19 mouse cellular contexts compared by ENCODE assay signal in the genomic region with DNA sequence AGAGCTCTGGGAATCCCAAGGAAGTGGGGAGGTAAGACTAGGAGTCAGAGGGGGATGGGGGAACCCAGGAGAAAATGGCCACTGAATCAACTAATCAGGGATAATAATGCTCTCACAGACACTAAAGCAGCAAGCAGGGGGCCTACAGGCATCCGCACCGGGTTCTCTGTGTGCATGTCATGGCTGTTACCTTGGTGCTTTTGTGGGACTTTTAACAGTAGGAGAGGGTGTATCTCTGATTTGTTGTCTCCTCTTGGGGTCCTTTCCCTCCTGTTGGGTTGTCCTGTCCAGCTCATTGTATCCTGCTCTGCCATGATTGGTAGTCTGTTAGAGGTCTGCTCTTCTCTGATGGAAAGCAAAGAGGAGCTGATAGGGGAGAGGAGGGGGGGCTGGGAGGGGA. TPM values are rescaled to one million over a fixed set of nuclear protein-coding genes. Genes with fewer than 3 reads are reported as not detected.
DNase-seq lines count a peak whose midpoint lies in the region; ATAC-seq lines count a peak whose summit lies in the region.
"Had no signal": no experiment of that assay in that cellular context is flagged by ENCODE, and none has a peak within 500 bp of the region (broad histone marks: within the 10 kb centered on the region; RNA-seq: fewer than 3 reads in every experiment).

No protein-coding gene starts in this region.

- no peaks in the 10 kb centered on the region for H3K4me1 ChIP-seq in forebrain, embryonic 11.5 days (replicated peaks; ENCODE audit: control insufficient read depth, insufficient read depth, low read length)
- 0 out of 2 replicates have a peak, but pooled peaks cover 3% of the 10 kb centered on the region for H3K4me1 ChIP-seq in forebrain, embryonic 16.5 days (replicated peaks; ENCODE audit: control insufficient read depth, insufficient read depth, low read length)
- peaks cover 3% of the 10 kb centered on the region; the same call in 1 of the 2 replicates for H3K4me1 ChIP-seq in midbrain, embryonic 11.5 days (ENCODE audit: control insufficient read depth, insufficient read depth, low read length)
- H3K4me1 ChIP-seq in midbrain, embryonic 15.5 days = no peaks in the 10 kb centered on the region
- peaks cover 9% of the 10 kb centered on the region for H3K4me1 ChIP-seq in hindbrain, embryonic 13.5 days (replicated peaks)
- H3K4me1 ChIP-seq: stomach, embryonic 15.5 days had no signal

- no peaks in the 10 kb centered on the region for H3K9me3 ChIP-seq in forebrain, embryonic 11.5 days (ENCODE audit: control insufficient read depth, low read length)
- H3K9me3 ChIP-seq in forebrain, embryonic 16.5 days (ENCODE audit: control insufficient read depth, low read length) = no peaks in the 10 kb centered on the region
- no peaks in the 10 kb centered on the region for H3K9me3 ChIP-seq in midbrain, embryonic 11.5 days (ENCODE audit: control insufficient read depth, low read length)
- H3K9me3 ChIP-seq in midbrain, embryonic 15.5 days = no peaks in the 10 kb centered on the region
- no peaks in the 10 kb centered on the region for H3K9me3 ChIP-seq in hindbrain, embryonic 13.5 days
- H3K9me3 ChIP-seq: embryonic facial prominence, embryonic 13.5 days; stomach, embryonic 15.5 days had no signal

- 15% methylated on average over 2 of the region's 2 CpGs for WGBS in forebrain, embryonic 11.5 days
- 18% methylated on average over 2 of the region's 2 CpGs for WGBS in forebrain, embryonic 16.5 days
- 7% methylated on average over 2 of the region's 2 CpGs for WGBS in midbrain, embryonic 11.5 days
- WGBS in midbrain, embryonic 15.5 days = 14% methylated on average over 2 of the region's 2 CpGs
- WGBS in hindbrain, embryonic 13.5 days = 17% methylated on average over 2 of the region's 2 CpGs

- H3K4me2 ChIP-seq in forebrain, embryonic 11.5 days (ENCODE audit: low read depth, low read length, severe bottlenecking) = no peak overlapping the region
- no peak overlapping the region for H3K4me2 ChIP-seq in forebrain, embryonic 16.5 days (ENCODE audit: low read length)
- no peak overlapping the region for H3K4me2 ChIP-seq in midbrain, embryonic 11.5 days
- H3K4me2 ChIP-seq in midbrain, embryonic 15.5 days = no peak overlapping the region
- H3K4me2 ChIP-seq in hindbrain, embryonic 13.5 days = no peak overlapping the region
- H3K4me2 ChIP-seq: embryonic facial prominence, embryonic 13.5 days; stomach, embryonic 15.5 days had no signal

- H3K27ac ChIP-seq in forebrain, embryonic 11.5 days (ENCODE audit: low read depth, low read length) = no peak overlapping the region
- no peak overlapping the region for H3K27ac ChIP-seq in forebrain, embryonic 16.5 days (ENCODE audit: low read length)
- no peak overlapping the region for H3K27ac ChIP-seq in midbrain, embryonic 11.5 days (ENCODE audit: low read depth, low read length)
- H3K27ac ChIP-seq in midbrain, embryonic 15.5 days = no peak overlapping the region
- no peak overlapping the region for H3K27ac ChIP-seq in hindbrain, embryonic 13.5 days
- H3K27ac ChIP-seq: embryonic facial prominence, embryonic 13.5 days; stomach, embryonic 15.5 days had no signal

- H3K36me3 ChIP-seq in forebrain, embryonic 11.5 days (ENCODE audit: control insufficient read depth, insufficient read depth, low read length) = no peaks in the 10 kb centered on the region
- no peaks in the 10 kb centered on the region for H3K36me3 ChIP-seq in forebrain, embryonic 16.5 days (ENCODE audit: control insufficient read depth, insufficient read depth)
- no peaks in the 10 kb centered on the region for H3K36me3 ChIP-seq in midbrain, embryonic 11.5 days (ENCODE audit: control insufficient read depth, insufficient read depth, low read length)
- H3K36me3 ChIP-seq in midbrain, embryonic 15.5 days (replicated peaks) = no peaks in the 10 kb centered on the region
- no peaks in the 10 kb centered on the region for H3K36me3 ChIP-seq in hindbrain, embryonic 13.5 days
- H3K36me3 ChIP-seq: embryonic facial prominence, embryonic 13.5 days; stomach, embryonic 15.5 days had no signal

- peak; percentile 73 for ATAC-seq in forebrain, embryonic 11.5 days (replicated peaks; ENCODE audit: low FRiP score)
- ATAC-seq in forebrain, embryonic 16.5 days = no peak
- ATAC-seq in midbrain, embryonic 11.5 days (ENCODE audit: low FRiP score) = peak; percentile 86
- no peak for ATAC-seq in midbrain, embryonic 15.5 days (replicated peaks)
- peak; percentile 59; the same call in 1 of the 2 replicates for ATAC-seq in hindbrain, embryonic 13.5 days (ENCODE audit: low FRiP score)

- no peaks in the 10 kb centered on the region for H3K27me3 ChIP-seq in forebrain, embryonic 11.5 days (ENCODE audit: control insufficient read depth, insufficient read depth, low read length)
- no peaks in the 10 kb centered on the region for H3K27me3 ChIP-seq in forebrain, embryonic 16.5 days (replicated peaks; ENCODE audit: control insufficient read depth, insufficient read depth, low read length)
- H3K27me3 ChIP-seq in midbrain, embryonic 11.5 days (ENCODE audit: control insufficient read depth, insufficient read depth, low read length) = no peaks in the 10 kb centered on the region; the same call in 1 of the 2 replicates
- no peaks in the 10 kb centered on the region for H3K27me3 ChIP-seq in midbrain, embryonic 15.5 days (replicated peaks)
- H3K27me3 ChIP-seq in hindbrain, embryonic 13.5 days = no peaks in the 10 kb centered on the region
- H3K27me3 ChIP-seq: embryonic facial prominence, embryonic 13.5 days; stomach, embryonic 15.5 days had no signal

- H3K9ac ChIP-seq in forebrain, embryonic 11.5 days (ENCODE audit: low read length) = no peak overlapping the region
- H3K9ac ChIP-seq in forebrain, embryonic 16.5 days (replicated peaks; ENCODE audit: low read depth, low read length) = no peak overlapping the region
- no peak overlapping the region for H3K9ac ChIP-seq in midbrain, embryonic 11.5 days (ENCODE audit: low read length)
- no peak overlapping the region for H3K9ac ChIP-seq in midbrain, embryonic 15.5 days
- no peak overlapping the region for H3K9ac ChIP-seq in hindbrain, embryonic 13.5 days
- H3K9ac ChIP-seq: embryonic facial prominence, embryonic 13.5 days; stomach, embryonic 15.5 days had no signal

- DNase-seq in forebrain, embryonic 11.5 days (ENCODE audit: low spot score) = no peak
- DNase-seq in midbrain, embryonic 11.5 days (ENCODE audit: low spot score, missing footprints) = no peak
- peak; percentile 55 for DNase-seq in retina, postnatal 1 day
- DNase-seq in testis, postnatal 14 days (ENCODE audit: low spot score) = no peak
- no peak for DNase-seq in testis, postnatal 10 days (ENCODE audit: low spot score)
- DNase-seq: cerebellum, postnatal 10 days; heart, adult 18-20 months; kidney, adult 18-20 months; kidney, postnatal 14 days; left cerebral cortex, postnatal 4 days; lung, adult 2 months; lung, postnatal 4 days; spleen, adult 18-20 months; thymus, postnatal 14 days had no signal

- H3K4me3 ChIP-seq in forebrain, embryonic 11.5 days (ENCODE audit: low read depth, low read length) = no peak overlapping the region
- no peak overlapping the region for H3K4me3 ChIP-seq in forebrain, embryonic 16.5 days (replicated peaks; ENCODE audit: low read length)
- no peak overlapping the region for H3K4me3 ChIP-seq in midbrain, embryonic 11.5 days (ENCODE audit: low read depth, low read length)
- no peak overlapping the region for H3K4me3 ChIP-seq in midbrain, embryonic 15.5 days
- H3K4me3 ChIP-seq in hindbrain, embryonic 13.5 days = no peak overlapping the region
- H3K4me3 ChIP-seq: embryonic facial prominence, embryonic 13.5 days; stomach, embryonic 15.5 days had no signal

RNA-seq across cellular contexts. Expression of a gene that starts 19.6 kb away (rescaled TPM):
- 22.0 and 31.7 TPM in 2 replicates for polyA plus RNA-seq in forebrain, embryonic 11.5 days (2014; fragmentation: Nextera tagmentation; extraction: Ambion mirVana)
- polyA plus RNA-seq in forebrain, embryonic 16.5 days (2015; fragmentation: Nextera tagmentation; extraction: Ambion mirVana) = 72.1 and 78.0 TPM in 2 replicates
- polyA plus RNA-seq in midbrain, embryonic 11.5 days (2014; fragmentation: Nextera tagmentation; extraction: Ambion mirVana) = 27.4 and 28.2 TPM in 2 replicates
- polyA plus RNA-seq in midbrain, embryonic 15.5 days (2015; fragmentation: Nextera tagmentation; extraction: Ambion mirVana) = 86.4 and 90.1 TPM in 2 replicates
- 75.3 and 76.5 TPM in 2 replicates for polyA plus RNA-seq in hindbrain, embryonic 13.5 days (2015; fragmentation: Nextera tagmentation; extraction: Ambion mirVana)

Comparison
In these comparisons a context has a peak if more than half of its experiments do, and no peak if none do; other contexts are left out.
1. ATAC-seq: peak in forebrain, embryonic 11.5 days (single experiment), midbrain, embryonic 11.5 days (single experiment) and hindbrain, embryonic 13.5 days (single experiment); none in forebrain, embryonic 16.5 days (single experiment) and midbrain, embryonic 15.5 days (single experiment).